Mouse (Mus musculus) common myeloid progenitor, adult 5-6 weeks (primary cell): Measurements from ENCODE around the gene Hist2h2aa2. TPM values are rescaled to one million over a fixed set of nuclear protein-coding genes. Genes with fewer than 3 reads are reported as not detected.
"Not testable (repeated sequence)": the region's sequence is repeated elsewhere in the genome, so short reads cannot be mapped to it uniquely, and the experiment has no call there.

Experiments used
- ATAC-seq: replicated peaks from 2 replicates; pipeline ENCODE4 v1.8.0; 2016; ENCODE audit warnings: low read depth, mild to moderate bottlenecking, moderate TSS enrichment, inconsistent platforms; ENCODE audit not compliant: poor library complexity, severe bottlenecking
- total RNA-seq: library from RNA; stranded (forward); fragments of 200-1000, 187-1606 nt; gene quantifications from 2 replicates; pipeline ENCODE4 v1.2.3, GENCODE M21; 2017

Hist2h2aa2 gene
- total RNA-seq = 1,358 and 3,626 TPM in 2 replicates

- peak; percentile 64 for ATAC-seq
Observed at GRCm38 (mm10) chr3:96239949-96240798, at the start of gene Hist2h2aa2. Gene Hist2h2aa2 (minus strand): TSS chr3:96240276.

GRCm38 (mm10) chr3:96289201-96289600 is 49.1 kb upstream of the Hist2h2aa2 start:
- ATAC-seq = no peak

GRCm38 (mm10) chr3:96287334-96287733 is 47.3 kb upstream of the Hist2h2aa2 start:
- not testable (repeated sequence) for ATAC-seq

- peak; percentile 68 for ATAC-seq
Observed at GRCm38 (mm10) chr3:96284457-96284856, 44.4 kb upstream of the Hist2h2aa2 start.

- ATAC-seq = no peak
Observed at GRCm38 (mm10) chr3:96280660-96281059, 40.6 kb upstream of the Hist2h2aa2 start.

GRCm38 (mm10) chr3:96277800-96278624 is 37.9 kb upstream of the Hist2h2aa2 start:
- peak; percentile 88 for ATAC-seq

- peak; percentile 46; the same call in 1 of the 2 replicates for ATAC-seq
Observed at GRCm38 (mm10) chr3:96277428-96277799, 37.3 kb upstream of the Hist2h2aa2 start.

- ATAC-seq = peak; percentile 20; the same call in 1 of the 2 replicates
Observed at GRCm38 (mm10) chr3:96273591-96274465, 33.8 kb upstream of the Hist2h2aa2 start.

GRCm38 (mm10) chr3:96269511-96270474 is 29.7 kb upstream of the Hist2h2aa2 start, which contains the start of gene Hist2h2bb:
Gene Hist2h2bb (plus strand): TSS chr3:96269752.
- ATAC-seq = peak; percentile 85

- peak; percentile 10; the same call in 1 of the 2 replicates for ATAC-seq
Observed at GRCm38 (mm10) chr3:96268776-96269378, 28.8 kb upstream of the Hist2h2aa2 start.

- peak; percentile 31 for ATAC-seq
Observed at GRCm38 (mm10) chr3:96268051-96268775, 28.1 kb upstream of the Hist2h2aa2 start, which contains the start of gene Hist2h3b. Gene Hist2h3b (plus strand): TSS chr3:96268654.

- no peak for ATAC-seq
Observed at GRCm38 (mm10) chr3:96267541-96267940, 27.5 kb upstream of the Hist2h2aa2 start.

GRCm38 (mm10) chr3:96266132-96266710 is 26.1 kb upstream of the Hist2h2aa2 start:
- no peak for ATAC-seq

- no peak for ATAC-seq
Observed at GRCm38 (mm10) chr3:96264404-96264949, 24.4 kb upstream of the Hist2h2aa2 start.

GRCm38 (mm10) chr3:96263558-96264403 is 23.7 kb upstream of the Hist2h2aa2 start:
- peak; percentile 35 for ATAC-seq

GRCm38 (mm10) chr3:96262979-96263550 is 23.0 kb upstream of the Hist2h2aa2 start, which contains the start of gene Hist2h4:
Gene Hist2h4 (minus strand): TSS chr3:96263311.
- peak; percentile 86 for ATAC-seq
